Mouse (Mus musculus): ENCODE measurements at regions not wholly inside any gene's neighbourhood (a gene's known extent, or its start where the extent isn't known, plus 50 kb on each side); places are given as distances from the start of the nearest gene placed in this dataset.

DNA sequence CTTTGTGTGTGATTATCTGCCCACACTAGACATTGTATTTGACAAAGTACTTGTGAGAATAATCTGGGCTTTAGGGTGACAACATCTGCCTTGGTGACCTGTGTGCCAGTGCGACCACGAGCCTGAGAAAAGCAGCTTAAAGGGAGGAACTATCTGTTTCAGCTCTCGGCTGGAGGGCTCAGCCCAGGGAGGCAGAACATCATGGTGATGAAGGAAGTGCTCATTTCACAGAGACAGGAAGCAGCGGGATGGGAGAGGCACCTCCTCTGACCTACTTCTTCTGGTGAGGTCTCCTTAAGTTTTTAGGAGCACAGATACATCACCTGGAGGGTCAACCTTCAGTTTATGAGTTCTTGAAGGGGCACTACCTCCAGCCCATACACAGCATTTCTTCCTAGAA is 89.8 kb downstream of the Kif26a start:
- no peak for DNase-seq (ENCODE audit: low spot score in 2 of 2)

DNA sequence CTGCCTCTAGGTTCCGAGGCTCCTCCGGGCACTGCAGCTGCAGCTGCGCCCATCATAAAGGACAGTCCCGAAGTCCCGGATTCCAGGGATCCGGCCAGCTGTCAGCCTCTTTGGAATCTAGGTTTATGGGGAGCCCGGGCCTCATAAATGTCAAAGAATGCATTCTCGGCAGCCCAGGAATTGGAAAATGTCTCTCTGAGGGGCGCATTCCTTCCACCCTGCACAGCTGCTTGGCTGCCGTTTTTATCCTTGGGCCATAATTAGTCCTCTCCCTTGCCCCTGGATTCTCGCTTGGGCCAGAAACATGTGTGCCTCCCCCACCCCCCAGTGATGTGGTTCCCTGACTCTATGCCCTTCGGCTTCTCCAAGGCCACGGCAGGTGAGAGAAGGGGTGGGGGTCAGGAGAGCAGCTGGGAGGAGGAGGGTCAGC is 91.1 kb downstream of the Kif26a start:
- no peak for DNase-seq (ENCODE audit: low spot score in 2 of 2)

DNA sequence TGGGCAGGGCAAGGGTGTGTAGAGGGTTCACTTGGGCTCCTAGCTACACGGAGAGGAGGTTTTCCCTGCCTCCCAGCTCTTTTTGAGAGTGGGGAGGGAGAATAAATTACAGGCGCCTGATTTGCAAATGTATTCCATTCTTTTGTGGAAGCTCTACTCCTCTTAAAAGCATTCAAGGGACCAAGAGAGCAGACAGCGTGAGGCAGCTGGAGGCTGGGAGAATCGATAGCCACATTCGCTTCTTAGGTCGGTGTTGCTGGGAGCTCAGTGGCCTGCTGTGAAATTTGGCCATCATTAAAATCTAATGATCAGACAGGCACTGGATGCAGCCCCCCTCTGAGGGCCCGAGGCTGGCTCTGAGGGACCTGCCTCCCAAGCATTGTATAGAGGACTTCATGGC is 92.8 kb downstream of the Kif26a start:
- no peak for DNase-seq (ENCODE audit: low spot score in 2 of 2)

DNA sequence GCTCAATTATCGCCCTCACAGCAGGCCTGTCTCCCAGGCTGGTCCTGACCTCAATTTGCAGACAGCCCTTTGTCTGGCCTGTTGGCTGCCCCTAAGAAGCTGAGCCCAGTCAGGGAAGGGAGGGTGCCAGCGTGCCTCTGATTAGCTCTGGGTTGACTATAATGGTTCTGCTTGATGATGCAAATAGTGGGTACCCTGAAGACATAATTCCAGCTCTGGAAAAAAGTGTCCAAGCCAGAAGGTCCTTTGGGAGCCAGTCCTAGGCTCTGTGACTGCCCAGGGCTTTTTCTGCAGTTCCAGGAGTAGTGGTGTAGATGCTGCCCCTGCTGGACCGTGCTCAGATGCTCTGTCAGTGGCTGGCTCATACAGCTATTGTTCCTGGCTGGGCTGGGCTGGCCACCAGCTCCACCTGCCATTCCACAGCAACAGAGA is 95.7 kb downstream of the Kif26a start:
- no peak for DNase-seq (ENCODE audit: low spot score in 2 of 2)

DNA sequence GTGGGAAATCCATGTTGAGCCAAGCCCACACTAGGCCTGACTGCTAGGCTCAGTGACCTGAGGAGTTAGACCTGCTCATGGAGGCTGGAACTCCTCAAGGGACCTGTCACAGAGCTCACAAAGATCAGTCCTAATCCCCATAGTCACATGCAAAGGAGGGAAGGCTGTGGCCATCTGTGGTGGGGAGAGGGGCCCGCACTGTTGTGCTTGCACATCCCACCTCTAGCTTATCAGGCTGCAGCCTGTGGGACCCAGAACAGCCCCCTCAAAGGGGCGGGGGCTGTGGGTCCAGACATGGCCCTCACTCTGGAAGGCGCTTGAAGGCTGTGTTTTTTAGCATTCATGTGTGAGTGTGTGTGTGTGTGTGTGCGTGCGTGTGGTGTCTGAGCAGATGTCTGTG is 97.2 kb downstream of the Kif26a start:
- no peak for DNase-seq (ENCODE audit: low spot score in 2 of 2)

DNA sequence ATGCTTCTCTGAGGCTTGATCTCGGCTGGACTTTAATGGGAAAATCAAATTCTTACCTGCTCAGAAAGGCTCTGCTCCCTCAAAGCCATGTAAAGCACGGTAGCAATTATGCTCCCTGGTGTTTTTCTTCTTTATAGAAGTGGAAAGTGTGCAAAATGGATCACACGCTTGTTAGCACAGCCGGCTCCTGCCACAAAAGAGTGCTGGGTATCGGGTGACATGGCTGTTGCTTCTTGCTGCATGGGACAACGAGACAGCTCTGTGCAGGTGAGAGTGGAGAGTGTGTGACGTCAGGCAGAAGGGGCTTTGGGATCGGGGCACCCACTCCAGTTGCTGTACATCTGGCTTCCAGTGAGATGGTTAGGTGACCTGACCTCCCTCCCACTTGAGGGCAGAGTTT is 104.9 kb downstream of the Kif26a start:
- DNase-seq (ENCODE audit: low spot score in 2 of 2) = no peak

DNA sequence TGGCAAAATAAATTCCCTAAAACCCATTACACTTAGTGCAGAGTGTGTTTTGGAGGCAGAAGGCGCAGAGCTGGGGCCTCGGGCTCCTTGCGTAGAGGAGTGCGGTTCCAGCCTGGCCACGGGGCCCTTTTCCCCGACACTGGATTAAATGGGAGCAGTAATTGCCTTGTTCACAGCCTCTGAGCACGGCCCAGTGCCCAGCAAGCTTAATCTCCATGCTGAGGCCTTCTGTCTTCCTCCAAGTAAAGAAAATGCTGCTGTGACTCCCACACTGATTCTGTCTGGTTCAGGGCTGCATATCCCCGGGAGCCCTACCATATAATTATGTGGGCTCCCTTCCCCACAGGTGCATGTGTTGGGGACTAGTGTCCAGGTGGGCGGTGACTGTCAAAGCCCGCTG is 107.5 kb downstream of the Kif26a start:
- no peak for DNase-seq (ENCODE audit: low spot score in 2 of 2)

DNA sequence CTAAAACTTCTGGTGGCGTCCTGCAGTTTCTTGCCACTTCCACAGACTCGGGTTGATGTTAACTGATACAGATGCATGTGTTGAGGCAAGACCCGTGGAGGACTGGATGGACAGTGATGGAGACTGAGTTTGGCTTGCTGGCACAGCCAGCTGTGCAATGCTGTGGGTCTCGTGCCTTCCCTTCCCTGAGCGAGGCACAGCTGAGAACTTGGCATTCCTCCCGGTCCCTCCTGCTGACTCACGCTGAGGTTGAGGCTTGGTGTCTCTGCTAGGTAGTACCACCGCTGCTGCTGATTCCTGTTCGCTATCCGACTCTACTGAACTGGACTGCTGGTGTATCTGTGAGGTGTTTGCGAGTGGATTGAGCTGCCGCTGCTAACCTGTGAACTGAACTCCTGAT is 109.2 kb downstream of the Kif26a start:
- peak; percentile 52 to 60 for DNase-seq (ENCODE audit: low spot score in 2 of 2)

DNA sequence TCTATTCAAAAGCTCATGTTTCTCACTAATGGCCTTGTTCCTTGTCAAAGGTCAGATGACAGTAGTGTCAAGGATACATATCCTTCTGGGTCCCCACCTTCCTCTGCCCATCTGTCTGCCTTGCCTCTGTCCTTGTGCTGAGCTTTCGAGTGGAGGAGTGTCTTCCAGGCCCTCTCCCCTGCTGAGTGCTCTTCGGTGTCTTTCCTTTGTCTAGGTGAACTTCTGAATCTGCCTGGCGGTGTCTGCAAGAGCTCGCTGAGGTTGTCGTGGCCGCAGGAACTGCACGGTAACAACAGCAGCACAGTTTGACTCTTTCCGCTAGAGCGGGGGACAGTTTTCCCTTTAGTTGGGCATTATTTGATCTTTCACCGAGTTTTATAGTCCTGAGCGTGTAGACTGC is 111.7 kb downstream of the Kif26a start:
- no peak for DNase-seq (ENCODE audit: low spot score in 2 of 2)

DNA sequence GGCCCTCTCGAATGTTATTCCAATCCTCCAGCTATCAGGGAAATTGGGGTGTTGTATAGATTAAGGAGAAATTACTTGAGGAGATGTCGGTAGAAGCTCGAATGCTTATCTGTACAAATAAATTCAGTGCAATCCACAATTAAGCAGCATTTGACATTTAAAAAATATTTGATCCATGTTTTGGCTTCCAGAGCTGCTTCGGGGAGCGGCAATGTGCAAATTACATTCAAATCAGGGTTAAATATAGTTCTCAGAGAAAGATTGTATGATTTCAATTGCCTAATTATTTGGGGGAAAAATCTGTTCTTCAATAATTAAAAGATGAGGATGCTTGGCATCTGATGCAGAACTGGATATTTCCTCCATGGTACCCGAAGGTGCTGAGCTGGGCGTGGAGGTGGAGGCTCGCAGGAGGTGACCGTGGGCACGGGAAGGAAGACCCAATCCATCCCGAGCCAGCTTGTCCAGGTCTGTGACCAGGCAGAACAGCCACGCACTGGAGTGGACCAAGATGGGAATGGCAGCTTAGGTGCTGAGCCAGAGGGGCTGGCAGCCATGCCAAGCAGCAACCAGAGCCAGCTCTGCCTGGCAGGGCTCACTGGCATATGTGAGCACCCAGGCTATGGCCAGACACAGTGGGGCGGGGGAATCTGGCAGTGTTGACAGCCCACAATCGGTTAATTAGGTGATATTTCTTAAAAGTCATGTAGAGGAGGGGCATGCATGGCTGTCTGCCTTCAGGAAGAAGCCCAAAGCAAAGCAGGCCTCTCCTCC is 117.5 kb downstream of the Kif26a start:
- DNase-seq (ENCODE audit: low spot score in 2 of 2) = no peak

DNA sequence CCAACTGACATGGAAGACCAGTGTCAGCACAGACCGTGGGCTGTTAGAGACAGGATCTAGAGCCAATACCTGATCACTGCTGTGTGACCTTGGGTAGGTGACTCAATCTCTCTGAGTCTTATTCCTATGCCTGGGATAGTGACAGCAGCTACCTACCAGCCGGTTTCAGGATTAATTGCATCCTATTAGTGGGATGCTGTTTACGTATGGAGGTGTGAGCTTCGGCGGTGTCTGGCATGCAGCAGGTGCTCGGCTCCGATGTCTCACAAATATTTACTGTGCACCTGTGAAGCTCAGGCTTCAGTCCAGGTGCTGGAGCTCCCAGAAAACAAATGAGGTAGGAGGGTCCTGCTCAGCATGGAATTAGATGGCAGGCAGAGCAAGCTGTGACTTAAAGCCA is 118.2 kb downstream of the Kif26a start:
- DNase-seq (ENCODE audit: low spot score in 2 of 2) = no peak

DNA sequence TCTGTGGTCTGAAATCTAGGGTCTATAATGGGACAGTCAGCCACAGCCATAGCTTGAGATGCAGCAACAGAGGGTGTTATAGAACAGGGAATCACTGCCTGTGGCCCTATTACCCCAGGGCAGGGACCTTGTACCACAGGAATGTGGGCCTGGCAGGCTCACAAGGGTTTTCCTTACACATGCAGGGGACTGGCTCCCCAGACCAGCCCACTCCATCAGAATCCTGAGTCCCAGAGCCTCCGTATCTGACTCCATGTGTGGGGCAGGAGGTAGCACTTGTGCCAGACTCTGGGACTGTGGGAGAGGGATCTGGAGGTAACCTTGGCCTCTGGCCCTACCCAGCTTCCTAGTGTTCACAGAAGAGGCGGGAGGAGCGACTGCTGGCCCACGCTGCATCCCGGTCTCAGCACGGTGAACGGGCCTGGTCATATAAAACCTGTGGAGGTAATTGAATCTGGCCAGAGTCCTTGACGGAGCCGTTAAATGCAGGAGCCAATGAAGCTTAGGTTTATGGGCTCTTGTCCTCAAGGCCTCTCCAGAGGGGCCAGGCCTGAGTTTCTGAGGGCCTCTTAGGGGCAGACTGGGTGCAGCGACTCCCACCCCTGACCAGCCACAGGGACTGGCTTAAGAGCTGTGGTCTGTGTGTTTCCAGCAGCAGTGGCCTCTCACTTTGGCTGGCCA is 119.4 kb downstream of the Kif26a start:
- DNase-seq (ENCODE audit: low spot score in 2 of 2) = no peak

DNA sequence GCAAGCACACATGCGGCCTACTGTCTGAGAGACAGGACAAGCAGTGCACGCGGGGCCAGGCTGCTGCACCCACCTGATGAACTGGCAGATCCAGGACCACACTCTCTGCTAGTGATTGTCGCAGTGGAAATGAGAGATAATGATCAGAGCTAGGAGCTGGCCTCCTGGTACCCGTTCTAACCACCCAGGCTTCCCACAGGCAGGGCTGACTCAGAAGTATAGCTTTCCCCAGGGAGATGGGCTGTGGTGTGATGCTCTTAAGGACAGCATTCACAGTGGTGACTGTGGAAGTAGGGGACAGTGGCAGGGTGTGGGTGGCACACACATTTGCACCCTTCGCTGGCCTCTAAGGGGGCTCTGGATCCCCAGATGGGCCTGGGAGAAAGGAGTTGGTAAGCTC is 128.0 kb downstream of the Kif26a start:
- DNase-seq (ENCODE audit: low spot score in 2 of 2) = no peak

DNA sequence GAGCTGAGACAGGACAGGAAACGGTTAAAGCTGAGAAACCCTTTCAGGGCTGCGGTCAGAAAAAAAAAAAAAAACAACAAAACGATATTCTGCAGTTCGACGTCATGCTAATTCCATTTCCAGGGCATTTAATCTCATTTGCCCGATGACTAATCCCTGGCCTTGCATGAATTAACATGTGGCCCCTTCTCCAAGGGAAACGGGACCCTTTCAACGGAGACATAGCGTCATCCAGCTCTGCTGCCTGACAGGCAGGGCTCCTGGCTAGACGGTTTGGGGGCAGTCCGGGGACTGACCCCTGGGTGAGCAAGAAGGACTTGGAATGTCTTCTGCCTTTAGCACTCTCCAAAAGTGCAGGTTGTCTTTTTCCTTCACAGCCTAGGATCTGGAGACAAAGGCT is 128.7 kb downstream of the Kif26a start:
- no peak for DNase-seq (ENCODE audit: low spot score in 2 of 2)

DNA sequence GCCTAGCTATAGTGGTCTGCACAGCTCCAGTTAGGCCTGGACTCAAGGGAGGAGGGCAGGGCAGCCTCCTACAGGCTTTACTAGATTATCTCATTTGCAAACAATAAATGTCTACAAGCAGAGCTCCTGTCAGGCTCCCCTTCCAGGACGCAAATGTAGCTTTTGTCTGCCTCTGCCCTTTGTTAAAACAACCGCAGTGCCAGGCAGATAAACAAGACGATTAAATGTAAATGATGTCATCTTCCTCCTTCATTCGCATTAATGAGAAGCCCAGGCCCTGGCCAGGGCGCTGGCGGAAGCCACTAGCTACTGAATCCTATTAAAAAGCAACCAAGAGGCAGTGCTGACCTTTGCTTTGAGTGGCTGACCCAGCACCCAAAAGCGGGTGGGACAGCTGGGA is 130.6 kb downstream of the Kif26a start:
- DNase-seq (ENCODE audit: low spot score in 2 of 2) = no peak

DNA sequence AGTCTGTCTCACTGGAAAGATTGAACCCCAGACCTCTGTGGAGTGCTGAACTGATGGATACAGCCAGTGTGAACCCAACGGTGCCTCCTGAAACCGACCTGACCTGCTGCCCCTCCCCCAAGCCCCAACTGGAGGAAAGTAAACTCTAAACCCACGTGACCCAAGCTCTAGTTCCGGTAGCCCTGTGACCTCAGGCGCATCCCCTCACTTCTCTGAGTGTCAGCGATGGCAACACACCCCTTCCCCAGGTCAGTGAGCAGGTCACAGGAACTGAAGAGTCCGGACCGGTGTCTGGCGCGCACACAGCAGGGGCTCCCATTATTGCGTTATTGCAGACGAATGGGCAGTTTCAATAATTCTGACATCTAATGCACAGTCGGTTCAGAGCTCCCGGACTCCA is 131.5 kb downstream of the Kif26a start:
- DNase-seq (ENCODE audit: low spot score in 2 of 2) = no peak

DNA sequence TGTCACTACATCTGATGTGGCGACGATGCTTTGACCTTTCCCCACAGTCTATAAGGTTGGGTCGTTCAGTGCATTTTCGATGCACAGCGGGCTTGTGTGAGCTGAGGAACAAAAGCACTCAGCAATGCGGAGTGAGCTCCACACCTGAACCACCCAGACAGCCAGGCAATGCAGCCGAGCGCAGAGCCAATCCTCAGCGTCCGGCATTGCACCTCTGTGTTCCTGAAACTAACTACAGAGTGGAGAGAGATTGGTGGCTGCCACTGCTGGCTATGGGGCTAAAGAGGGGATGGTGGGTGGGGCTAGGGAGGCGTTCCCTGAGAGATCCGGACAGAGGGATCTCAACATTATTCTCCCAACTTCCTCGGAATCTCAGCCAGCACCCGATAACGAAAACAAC is 139.1 kb downstream of the Kif26a start:
- no peak for DNase-seq (ENCODE audit: low spot score in 2 of 2)

DNA sequence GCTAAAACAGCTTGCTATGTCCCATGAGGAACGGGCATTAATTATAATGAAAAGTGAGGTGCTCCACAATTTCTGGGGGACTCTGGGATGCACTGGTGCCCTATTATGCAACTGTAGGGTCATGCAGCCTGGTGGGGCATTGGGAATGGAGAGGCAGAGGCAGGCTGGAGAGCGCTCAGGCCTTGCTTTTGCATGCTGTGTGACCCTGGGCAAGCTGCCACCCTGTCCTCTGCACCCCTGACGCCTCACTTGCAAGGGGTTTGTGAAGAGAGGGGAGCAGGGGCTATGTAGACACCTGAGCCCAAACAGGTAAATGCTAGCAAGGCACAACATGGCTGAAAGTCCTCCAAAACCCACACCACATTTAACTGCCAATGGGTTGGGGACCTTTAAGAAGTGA is 142.8 kb downstream of the Kif26a start:
- DNase-seq (ENCODE audit: low spot score in 2 of 2) = no peak

DNA sequence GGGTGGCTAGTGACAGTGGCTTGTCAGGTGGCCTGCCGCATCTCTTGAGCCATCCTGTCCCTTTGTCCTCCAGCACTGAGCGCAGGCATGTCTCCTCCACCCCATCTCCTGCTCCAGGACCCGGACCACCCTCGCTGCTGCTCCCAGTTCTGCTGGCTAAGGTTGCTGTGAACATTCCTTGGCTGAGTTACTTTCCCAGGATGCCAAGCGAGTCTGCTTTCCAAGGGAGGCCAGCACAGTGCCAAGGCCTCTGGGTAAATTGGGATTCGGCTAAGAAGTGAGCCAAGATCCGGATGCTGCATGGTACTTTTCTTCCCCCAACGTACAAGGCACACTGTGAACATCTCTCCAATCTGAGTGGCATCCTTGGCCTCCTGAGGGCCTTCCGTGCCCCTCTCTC is 144.3 kb downstream of the Kif26a start:
- DNase-seq (ENCODE audit: low spot score in 2 of 2) = no peak

DNA sequence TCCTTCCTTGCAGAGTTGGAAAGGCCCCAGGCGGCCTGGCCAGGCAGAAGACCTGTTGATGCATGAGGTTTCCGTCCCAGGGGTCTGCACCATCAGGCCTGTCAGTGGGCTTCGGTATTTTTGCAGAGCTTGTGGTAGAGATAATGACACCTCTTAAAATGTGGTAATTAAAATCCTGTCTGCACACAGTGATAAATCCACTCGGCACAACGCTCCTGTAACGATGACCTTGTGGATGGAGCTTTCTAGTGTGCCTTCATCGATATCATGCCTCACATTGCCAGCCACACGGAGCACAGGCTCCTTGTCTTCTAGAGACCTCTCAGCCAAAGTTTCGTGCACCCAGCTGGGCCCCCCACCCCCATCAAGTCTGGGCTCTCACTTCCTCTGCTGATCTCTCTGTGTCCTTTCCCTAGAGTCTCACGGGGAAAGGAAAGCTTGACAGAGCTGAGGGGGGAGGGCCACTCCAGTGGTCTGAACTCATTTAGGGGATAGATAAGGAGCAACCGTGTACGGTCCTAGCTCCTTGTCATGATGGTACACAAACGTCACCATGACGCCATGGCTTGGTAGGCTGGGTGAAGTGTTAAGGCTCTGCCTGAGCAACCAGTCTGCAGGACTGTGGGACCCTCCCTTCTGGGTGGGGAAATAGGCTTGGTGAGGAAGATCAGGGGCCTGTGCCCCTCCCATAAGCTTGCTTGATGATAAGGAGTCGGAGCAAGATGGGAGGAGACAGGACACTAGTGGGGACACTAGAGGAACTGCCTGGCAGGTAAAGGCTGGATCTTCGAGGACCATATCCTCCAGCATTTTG is 145.9 kb downstream of the Kif26a start:
- no peak for DNase-seq (ENCODE audit: low spot score in 2 of 2)

DNA sequence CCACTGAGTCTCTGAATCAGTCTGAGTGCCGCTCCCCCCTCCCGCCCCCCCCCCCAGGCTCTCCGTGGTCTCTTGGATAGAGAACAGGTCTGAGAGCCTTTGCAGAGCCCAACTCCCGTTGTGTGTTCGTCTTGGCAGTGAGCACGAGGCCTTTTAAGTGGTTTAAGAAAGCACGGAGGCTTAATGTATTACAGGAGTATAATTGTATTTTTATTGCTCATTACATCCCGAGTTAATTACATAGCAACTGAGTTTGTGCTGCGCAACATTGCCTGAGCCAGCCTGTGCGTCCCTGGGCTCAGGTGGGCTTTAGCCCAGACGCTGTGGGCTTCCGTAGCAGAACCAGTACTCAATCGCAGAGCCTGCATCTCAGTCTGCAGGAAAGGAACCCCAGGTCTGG is 147.1 kb downstream of the Kif26a start:
- no peak for DNase-seq (ENCODE audit: low spot score in 2 of 2)

DNA sequence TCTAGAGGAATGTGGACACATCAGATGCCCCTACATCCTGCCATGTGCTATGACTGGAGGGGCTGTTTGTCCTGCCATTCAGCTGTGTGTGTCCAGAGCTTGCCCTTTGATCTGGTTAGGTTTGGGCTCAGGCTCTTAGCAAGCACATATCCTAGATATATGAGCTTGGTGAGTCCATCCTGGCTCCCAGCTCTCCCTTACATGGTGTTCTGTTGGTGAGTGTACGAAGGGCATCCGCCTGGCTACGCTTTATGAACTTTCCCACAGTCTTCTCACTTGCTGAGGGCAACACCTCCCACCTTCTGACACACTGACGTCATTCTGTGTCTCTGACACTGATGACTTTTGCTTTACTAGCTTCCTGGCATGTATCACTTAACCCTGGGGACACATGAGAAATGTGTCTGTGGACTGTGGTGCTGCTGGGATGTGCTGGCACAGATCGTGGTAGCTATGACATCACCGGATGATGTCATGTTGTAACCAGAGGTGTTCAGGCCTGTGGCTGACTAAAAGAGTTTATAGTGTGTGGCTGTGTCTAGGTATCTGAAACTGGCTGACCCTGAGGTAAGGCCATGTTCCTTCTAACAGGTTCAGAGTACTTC is 149.4 kb downstream of the Kif26a start:
- no peak for DNase-seq (ENCODE audit: low spot score in 2 of 2)

All from adrenal gland, adult 18-20 months (tissue).